Mouse (Mus musculus) heart, adult 2 months (tissue): ENCODE results near the gene Pex11b.

ENCODE experiments used
- CTCF ChIP-seq: fragments of 200-600 bp; IDR thresholded peaks from 2 replicates; pipeline ENCODE4 v1.8.1; 2022; ENCODE audit warnings: antibody characterized with exemption, mild to moderate bottlenecking, moderate library complexity
- EP300 ChIP-seq: fragments of 200-500 bp; IDR thresholded peaks from 2 replicates; pipeline ENCODE4 v1.6.1; 2011; ENCODE audit warnings: low read depth, low read length, control low read depth; ENCODE audit not compliant: insufficient read depth

GRCm38 (mm10) chr3:96667316-96667715 is 32.1 kb downstream of the Pex11b start:
- TF ChIP-seq CTCF (peak; percentile 58), EP300 (no peak)
